Mouse (Mus musculus): Measurements from ENCODE around the gene Npas2.

The Npas2 gene

GRCm38 (mm10) chr1:39192997-39193861 lies at the start of gene Npas2:
Gene Npas2 (plus strand): TSS chr1:39193731.
- no peak for DNase-seq (ENCODE audit: low spot score)

DNA sequence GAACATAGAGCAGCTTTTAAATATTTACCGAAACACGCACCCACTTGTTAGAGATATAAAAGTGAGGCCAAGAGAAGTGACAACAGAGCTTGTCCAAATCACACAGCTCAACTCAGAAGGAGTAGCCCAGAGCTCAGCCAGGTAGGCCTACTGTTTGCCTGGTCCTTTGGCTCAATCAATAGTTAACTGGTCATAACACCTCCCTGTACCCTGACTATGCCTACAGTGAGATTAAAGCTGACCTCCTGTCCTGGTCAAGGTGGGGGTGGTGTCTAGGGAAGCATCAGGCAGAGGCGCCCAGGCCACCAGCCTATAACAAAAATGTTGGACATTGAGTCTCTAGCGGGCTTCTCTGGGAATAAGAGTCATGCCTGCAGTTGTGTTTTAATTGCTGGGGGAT lies 36.8 kb upstream of the Npas2 start:
- no peak for DNase-seq (ENCODE audit: low spot score)

DNA sequence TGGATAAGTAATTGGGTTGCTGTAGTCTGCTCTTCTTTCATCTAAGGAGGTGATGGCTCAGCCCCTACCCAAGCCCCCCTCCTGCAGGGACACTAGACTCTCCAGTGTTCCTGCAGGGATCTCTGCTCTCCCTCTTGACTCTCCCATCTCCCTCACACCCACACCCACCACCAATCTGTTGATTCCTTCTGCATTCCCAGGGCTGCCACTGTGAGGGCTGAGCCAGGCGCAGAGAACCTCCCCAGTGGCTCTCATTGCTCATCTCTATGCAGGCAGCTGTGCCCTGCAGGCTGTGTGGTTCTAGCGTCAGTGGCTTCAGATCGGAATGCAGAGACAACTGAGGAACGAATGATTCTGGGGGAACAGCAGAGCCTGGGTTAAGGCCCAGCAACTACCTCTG lies 33.4 kb upstream of the Npas2 start:
- no peak for DNase-seq (ENCODE audit: low spot score)

DNA sequence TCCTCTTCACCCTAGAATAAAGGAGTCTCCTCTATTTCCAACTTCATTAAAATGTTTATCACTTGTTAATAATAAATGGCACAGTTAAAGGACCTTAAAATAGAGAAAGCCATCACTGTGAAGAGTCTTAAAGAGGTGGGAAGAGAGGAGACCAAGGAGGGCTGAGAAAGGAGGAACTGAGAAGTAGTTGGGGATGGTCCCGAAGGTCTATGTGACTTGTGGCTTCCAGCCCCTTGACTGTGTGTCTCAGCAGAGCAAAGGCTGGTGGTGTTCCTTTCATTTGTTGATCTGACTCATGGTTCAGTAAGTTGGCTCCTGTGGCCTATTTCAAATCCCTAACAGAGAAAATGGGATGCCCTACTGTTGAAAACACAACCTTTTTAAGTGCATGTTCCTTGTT lies 30.5 kb upstream of the Npas2 start:
- no peak for DNase-seq (ENCODE audit: low spot score)

DNA sequence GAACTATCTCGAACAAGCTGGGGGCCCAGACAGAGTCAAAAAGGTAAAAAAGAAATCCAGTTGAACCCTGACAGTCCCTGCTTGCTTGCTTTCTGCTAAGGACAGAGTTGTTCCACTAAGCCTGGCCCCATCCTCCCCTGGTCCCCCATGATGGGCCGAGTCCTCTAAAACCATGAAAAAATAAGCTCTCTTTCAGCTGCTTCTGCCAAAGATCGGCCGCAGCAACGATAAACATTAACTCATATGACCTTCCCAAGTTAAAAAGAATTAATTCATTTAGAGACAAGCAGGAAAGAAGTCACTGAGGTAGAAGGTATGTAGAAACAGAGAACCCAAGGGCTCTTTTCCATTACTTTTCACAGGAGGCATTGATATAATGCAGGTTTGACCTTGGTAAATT lies 16.8 kb upstream of the Npas2 start:
- DNase-seq (ENCODE audit: low spot score), result no peak

- DNase-seq (ENCODE audit: low spot score), result no peak
Measured at GRCm38 (mm10) chr1:39177211-39177610, 16.3 kb upstream of the Npas2 start.

DNA sequence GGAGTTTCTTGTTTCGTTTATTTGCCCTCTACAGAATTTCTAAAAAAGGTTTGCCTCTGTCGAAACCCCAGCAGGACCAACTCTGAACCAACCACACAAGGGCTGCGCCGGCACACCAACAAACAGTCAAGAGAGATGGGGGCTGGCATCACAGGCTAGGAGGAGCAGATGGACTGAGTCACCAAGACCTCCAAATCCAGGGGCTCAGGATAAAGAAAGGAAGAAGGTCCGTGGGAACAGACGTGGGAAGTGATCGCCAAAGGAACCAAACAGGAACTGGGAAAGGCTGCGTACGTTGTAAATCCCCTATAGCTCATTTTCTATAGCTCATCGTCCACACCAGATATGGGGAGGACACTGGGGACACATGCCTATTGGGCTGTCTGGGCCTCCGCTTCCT lies 13.7 kb upstream of the Npas2 start:
- DNase-seq (ENCODE audit: low spot score), result no peak

- no peak for DNase-seq (ENCODE audit: low spot score)
Measured at GRCm38 (mm10) chr1:39180517-39180916, 13.0 kb upstream of the Npas2 start.

GRCm38 (mm10) chr1:39181901-39182300 lies 11.6 kb upstream of the Npas2 start:
- DNase-seq (ENCODE audit: low spot score), result no peak

DNA sequence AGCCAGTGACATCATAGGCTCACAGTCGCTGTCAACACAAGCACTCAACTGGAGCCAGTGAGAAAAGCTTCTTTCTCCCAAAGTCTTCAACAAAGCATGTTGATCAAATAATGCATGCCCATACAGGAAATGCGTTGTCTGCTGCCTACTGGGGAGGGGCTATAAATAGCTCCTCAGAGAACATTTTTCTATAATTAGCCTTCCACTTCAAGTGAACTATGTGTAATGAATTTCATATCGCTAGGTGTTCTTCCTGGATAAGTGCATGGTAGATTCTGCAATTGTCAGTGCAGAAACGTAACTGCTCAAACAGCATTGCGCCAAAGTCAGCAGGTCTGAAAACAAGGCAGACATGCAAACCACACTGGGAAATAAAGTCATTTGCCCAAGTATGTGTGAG lies 7.7 kb upstream of the Npas2 start:
- DNase-seq (ENCODE audit: low spot score), result no peak

GRCm38 (mm10) chr1:39186711-39187437 lies 6.7 kb upstream of the Npas2 start:
- DNase-seq (ENCODE audit: low spot score), result no peak

- DNase-seq (ENCODE audit: low spot score), result no peak
Measured at GRCm38 (mm10) chr1:39191122-39191521, 2.4 kb upstream of the Npas2 start.

DNA sequence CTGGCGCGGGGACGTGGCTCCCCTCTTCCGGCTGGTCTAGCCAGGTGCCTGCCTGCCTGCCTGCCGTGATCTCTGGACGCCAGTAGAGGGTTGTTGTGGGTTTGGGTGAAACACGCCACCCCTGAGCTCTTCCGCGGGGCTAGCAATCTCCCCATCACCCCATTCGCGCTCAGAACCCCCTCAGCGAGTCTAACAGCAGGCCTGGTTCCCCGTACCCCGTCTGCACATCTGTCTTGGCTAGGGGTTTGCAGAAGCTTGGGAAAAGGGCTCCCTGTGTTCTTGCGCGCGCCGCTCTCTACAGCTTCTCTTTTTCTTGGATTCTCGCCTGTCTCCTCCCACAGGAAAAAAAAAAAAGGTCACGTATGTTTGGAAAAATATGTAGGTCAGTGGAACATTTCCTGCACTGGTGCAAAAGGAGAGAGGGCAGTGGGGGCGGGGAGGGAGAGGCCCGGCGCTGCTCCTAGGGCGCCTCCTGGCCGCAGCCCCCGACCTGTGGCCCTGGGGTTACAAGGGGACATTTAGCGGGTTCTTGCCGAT lies 1.0 kb upstream of the Npas2 start:
- DNase-seq (ENCODE audit: low spot score), result peak; percentile 36

- peak; percentile 29 for DNase-seq (ENCODE audit: low spot score)
Measured at GRCm38 (mm10) chr1:39193862-39194675, 538 bp downstream of the Npas2 start.

- DNase-seq (ENCODE audit: low spot score), result no peak
Measured at GRCm38 (mm10) chr1:39194959-39195358, 1.4 kb downstream of the Npas2 start.

GRCm38 (mm10) chr1:39196126-39196525 lies 2.6 kb downstream of the Npas2 start:
- DNase-seq (ENCODE audit: low spot score), result no peak

- DNase-seq (ENCODE audit: low spot score), result no peak
Measured at GRCm38 (mm10) chr1:39196676-39197375, 3.3 kb downstream of the Npas2 start.

GRCm38 (mm10) chr1:39205021-39205420 lies 11.5 kb downstream of the Npas2 start:
- no peak for DNase-seq (ENCODE audit: low spot score)

GRCm38 (mm10) chr1:39205697-39206096 lies 12.2 kb downstream of the Npas2 start:
- no peak for DNase-seq (ENCODE audit: low spot score)

DNA sequence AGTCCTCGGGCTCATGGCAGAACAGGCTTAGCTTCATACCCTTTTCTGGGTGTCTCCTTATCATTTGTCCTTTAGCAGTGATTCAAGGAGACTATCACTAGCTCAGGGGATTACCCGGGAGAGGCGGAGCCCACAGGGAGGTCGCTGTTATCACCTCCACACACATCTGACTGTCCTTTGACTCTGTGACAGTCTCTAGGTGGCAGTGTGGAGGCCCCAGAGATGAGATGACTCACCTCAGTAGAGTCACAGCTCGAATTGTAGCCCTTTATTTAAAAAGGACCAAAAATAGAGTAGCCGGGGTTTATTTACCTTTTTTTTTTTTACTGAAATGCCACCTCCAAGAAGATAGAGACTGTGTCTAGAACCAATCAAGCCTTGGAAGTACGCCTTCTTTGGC lies 13.4 kb downstream of the Npas2 start:
- no peak for DNase-seq (ENCODE audit: low spot score)

DNA sequence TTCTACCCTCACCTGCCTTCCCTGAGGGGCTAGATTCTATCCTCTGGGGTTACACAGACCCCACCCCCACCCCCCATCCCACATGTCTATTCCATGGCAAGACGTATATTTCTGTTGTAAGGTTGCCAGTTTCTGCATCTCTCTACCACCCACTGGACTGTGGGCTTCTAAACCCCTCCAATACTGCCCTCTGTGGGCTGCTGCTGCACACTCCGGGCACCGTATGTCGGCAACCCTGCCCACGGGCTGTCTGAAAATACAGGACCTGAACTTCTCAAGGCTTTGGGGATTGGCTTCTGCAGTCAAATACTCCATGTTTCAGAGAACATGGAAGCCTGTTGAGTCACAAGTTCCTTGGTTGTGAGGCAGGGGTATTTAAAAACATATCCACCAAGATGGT lies 17.4 kb downstream of the Npas2 start:
- no peak for DNase-seq (ENCODE audit: low spot score)

GRCm38 (mm10) chr1:39212982-39213381 lies 19.5 kb downstream of the Npas2 start:
- no peak for DNase-seq (ENCODE audit: low spot score)
